15 mouse cellular contexts compared by ENCODE assay signal in the genomic region with DNA sequence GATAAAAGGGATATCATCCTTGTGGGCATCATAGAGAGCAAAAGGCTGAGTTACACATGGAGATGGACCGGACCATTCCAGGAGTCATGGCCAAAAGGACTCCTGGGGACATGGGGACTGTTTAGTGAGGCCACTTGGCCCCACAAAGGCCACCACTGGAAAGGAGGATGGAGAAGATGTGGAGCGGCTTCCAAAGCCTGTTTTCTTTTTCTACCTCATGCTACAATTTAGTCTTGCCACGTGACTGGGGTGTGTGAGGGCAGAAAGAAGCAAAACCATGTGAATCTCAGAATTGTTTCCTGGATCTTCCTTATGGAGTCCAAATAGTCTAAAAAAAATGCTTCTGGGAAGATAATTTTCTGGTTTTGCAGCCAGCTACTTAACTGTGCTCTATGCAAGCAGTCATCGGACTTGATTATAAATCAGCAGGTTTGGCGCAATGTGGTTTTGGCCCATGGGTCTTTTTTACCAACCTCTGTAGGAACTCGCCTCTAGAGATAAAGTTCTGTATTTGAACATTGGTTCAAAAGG. TPM values are rescaled to one million over a fixed set of nuclear protein-coding genes. Genes with fewer than 3 reads are reported as not detected.
"Had no signal": no experiment of that assay in that cellular context is flagged by ENCODE, and none has a peak within 500 bp of the region (broad histone marks: within the 10 kb centered on the region; RNA-seq: fewer than 3 reads in every experiment).

No protein-coding gene starts in this region.

- H3K9me3 ChIP-seq: neural tube, embryonic 12.5 days had no signal

- ATAC-seq: midbrain, embryonic 16.5 days had no signal

- DNase-seq: lung, adult 18-20 months; lung, embryonic 14.5 days; lung, postnatal 10 days; lung, postnatal 4 days; midbrain, embryonic 14.5 days; right cerebral cortex, postnatal 14 days; thymus, adult 18-20 months; thymus, postnatal 14 days; thymus, postnatal 36 days had no signal

- H3K9ac ChIP-seq: lung, embryonic 14.5 days; neural tube, embryonic 12.5 days had no signal

- H3K36me3 ChIP-seq: midbrain, embryonic 10.5 days; neural tube, embryonic 12.5 days had no signal

- H3K4me3 ChIP-seq: midbrain, embryonic 10.5 days; myocyte; neural tube, embryonic 12.5 days had no signal

- H3K4me2 ChIP-seq: lung, embryonic 14.5 days; neural tube, embryonic 12.5 days had no signal

- H3K27me3 ChIP-seq: neural tube, embryonic 12.5 days had no signal

- H3K4me1 ChIP-seq: neural tube, embryonic 12.5 days had no signal

- H3K27ac ChIP-seq: midbrain, embryonic 10.5 days; neural tube, embryonic 12.5 days had no signal

RNA-seq across cellular contexts. Expression of a gene that starts 36.9 kb away (rescaled TPM):
- total RNA-seq: megakaryocyte-erythroid progenitor cell, adult 5-6 weeks; neutrophil, adult 5-6 weeks had no signal
